Mouse (Mus musculus): ENCODE measurements around the gene Olfml3.

- TF ChIP-seq POLR2A (IDR thresholded peaks at IDR 0.05; ENCODE audit: insufficient read length, low read depth) (no peak), POLR2AphosphoS2 (IDR thresholded peaks at IDR 0.05; ENCODE audit: insufficient read length, low read depth) (no peak), MAX (IDR thresholded peaks at IDR 0.05; ENCODE audit: low read depth) (no peak), MYOG (IDR thresholded peaks at IDR 0.05; ENCODE audit: control insufficient read depth in 1 of 3, insufficient read depth in 1 of 3, insufficient read length in 2 of 3, low read depth in 2 of 3) (no peak), TCF12 (IDR thresholded peaks at IDR 0.05; ENCODE audit: insufficient read depth, poor library complexity, severe bottlenecking) (no peak)
Measured at GRCm38 (mm10) chr3:103774009-103774408, 36.2 kb upstream of the Olfml3 start.
